Mouse (Mus musculus): ENCODE data around the gene Prkar2a. TPM values are rescaled to one million over a fixed set of nuclear protein-coding genes. Genes with fewer than 3 reads are reported as not detected.

Prkar2a gene
- 19.8 and 24.9 TPM in 2 replicates for polyA plus RNA-seq (2012; rRNA removed)

DNA sequence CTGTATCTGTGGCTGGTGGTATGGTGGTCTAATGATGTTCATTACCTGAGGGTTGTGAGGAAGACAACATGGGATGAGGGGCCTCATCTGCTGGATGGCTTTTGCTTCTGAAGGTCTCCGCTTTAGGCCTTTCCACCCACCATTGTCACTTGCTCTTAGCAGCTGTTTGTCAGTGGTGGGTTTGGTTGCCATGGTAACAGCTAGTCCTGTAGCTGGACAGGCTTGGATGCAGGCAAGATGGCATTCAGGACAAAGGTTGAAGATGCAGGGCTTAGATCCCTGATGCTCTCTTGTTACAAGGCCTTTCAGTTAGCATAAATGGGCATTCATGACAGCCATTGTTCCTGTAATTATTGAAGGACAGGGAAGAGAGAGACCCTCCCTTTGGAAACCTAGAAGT is at the start of gene Prkar2a:
Prkar2a (plus strand) TSS at position 209 of the 400 bp plus-strand sequence.

GRCm38 (mm10) chr9:108648611-108649560 is 40.2 kb upstream of the Prkar2a start, which contains the start of gene Arih2:
Arih2 (minus strand) TSS chr9:108649386.

DNA sequence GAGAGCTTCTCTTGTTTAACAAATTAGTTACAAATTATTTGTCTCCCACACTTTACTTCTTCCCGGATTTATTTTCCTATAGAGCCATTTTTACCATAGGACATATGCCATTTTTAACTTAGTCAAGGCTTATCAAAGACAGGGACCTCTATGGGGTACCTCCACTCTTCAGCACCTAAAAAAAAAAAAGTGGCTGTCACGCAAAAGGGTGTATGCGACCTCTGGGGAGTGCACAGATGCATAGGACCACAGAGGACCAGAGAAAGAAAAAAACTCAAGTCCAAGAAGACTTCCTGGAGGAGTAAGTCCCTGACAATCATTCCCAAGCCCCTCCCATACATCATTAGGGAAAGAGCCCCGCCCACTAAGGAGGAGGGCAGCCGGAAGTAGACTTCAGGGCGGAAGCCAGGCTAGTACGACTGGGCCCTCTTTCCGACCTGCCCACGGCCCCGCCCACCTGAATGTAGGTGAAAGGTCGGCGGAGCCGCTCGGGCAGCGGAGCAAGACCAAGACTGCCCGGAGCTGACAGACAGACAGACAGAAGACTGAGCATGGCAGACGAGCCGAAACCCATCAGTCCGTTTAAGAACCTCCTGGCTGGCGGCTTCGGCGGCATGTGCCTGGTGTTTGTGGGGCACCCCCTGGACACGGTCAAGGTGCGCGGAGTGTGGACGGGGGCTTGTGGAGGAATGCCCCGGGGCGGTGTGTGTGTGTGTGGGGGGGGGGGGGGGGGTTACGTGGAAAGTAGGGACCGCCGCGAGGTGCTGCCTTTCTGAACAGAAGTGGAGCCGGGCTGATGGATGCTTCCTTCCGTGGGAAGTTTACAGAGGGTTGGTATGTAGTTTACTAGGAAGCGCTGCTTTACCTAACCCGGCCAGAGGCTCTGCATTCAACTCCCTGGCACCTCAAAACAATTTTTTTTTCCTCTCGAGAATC is 27.2 kb upstream of the Prkar2a start, which contains the start of gene Slc25a20:
Slc25a20 (plus strand) TSS at position 412 of the 936 bp plus-strand sequence.

GRCm38 (mm10) chr9:108783548-108784463 is 94.7 kb downstream of the Prkar2a start, which contains the start of gene Ip6k2:
Ip6k2 (plus strand) TSS chr9:108783796.

Other genes starting within 250 kb of the Prkar2a start
- 33.6 and 34.2 TPM in 2 replicates for gene Ccdc71, start 228.8 kb upstream of the Prkar2a start, polyA plus RNA-seq (2012; rRNA removed)
- 92.6 and 96.4 TPM in 2 replicates for gene Klhdc8b, start 227.7 kb upstream of the Prkar2a start, polyA plus RNA-seq (2012; rRNA removed)
- 288 and 298 TPM in 2 replicates for gene Lamb2, start 209.6 kb upstream of the Prkar2a start, polyA plus RNA-seq (2012; rRNA removed)
- 218 and 280 TPM in 2 replicates for gene Usp19, start 198.7 kb upstream of the Prkar2a start, polyA plus RNA-seq (2012; rRNA removed)
- 293 and 360 TPM in 2 replicates for gene Qars, start 181.6 kb upstream of the Prkar2a start, polyA plus RNA-seq (2012; rRNA removed)
- gene Qrich1, start 172.5 kb upstream of the Prkar2a start, polyA plus RNA-seq (2012; rRNA removed) = 143 and 200 TPM in 2 replicates
- gene Impdh2, start 129.0 kb upstream of the Prkar2a start, polyA plus RNA-seq (2012; rRNA removed) = 174 and 241 TPM in 2 replicates
- gene Ndufaf3, start 121.9 kb upstream of the Prkar2a start, polyA plus RNA-seq (2012; rRNA removed) = 38.7 and 43.7 TPM in 2 replicates
- 275 and 288 TPM in 2 replicates for gene Dalrd3, start 119.4 kb upstream of the Prkar2a start, polyA plus RNA-seq (2012; rRNA removed)
- 138 and 143 TPM in 2 replicates for gene Wdr6, start 110.6 kb upstream of the Prkar2a start, polyA plus RNA-seq (2012; rRNA removed)
- gene P4htm, start 91.6 kb upstream of the Prkar2a start, polyA plus RNA-seq (2012; rRNA removed) = 26.4 and 28.4 TPM in 2 replicates
- 31.7 and 31.8 TPM in 2 replicates for gene Arih2, start 39.9 kb upstream of the Prkar2a start, polyA plus RNA-seq (2012; rRNA removed)
- gene Slc25a20, start 27.2 kb upstream of the Prkar2a start, polyA plus RNA-seq (2012; rRNA removed) = 19.7 and 26.4 TPM in 2 replicates
- 128 and 140 TPM in 2 replicates for gene Ip6k2, start 94.5 kb downstream of the Prkar2a start, polyA plus RNA-seq (2012; rRNA removed)
- gene Nckipsd, start 119.1 kb downstream of the Prkar2a start, polyA plus RNA-seq (2012; rRNA removed) = 45.7 and 67.4 TPM in 2 replicates
- 0.10 and 0.60 TPM in 2 replicates for gene Celsr3, start 137.0 kb downstream of the Prkar2a start, polyA plus RNA-seq (2012; rRNA removed)
- 21.4 and 22.8 TPM in 2 replicates for gene Slc26a6, start 164.0 kb downstream of the Prkar2a start, polyA plus RNA-seq (2012; rRNA removed)
- gene Tmem89, start 225.3 kb downstream of the Prkar2a start, polyA plus RNA-seq (2012; rRNA removed) = 0.31 TPM in 1 of 2 replicates, not detected in the other
- 658 and 727 TPM in 2 replicates for gene Uqcrc1, start 247.3 kb downstream of the Prkar2a start, polyA plus RNA-seq (2012; rRNA removed)